Mouse (Mus musculus) telencephalon, adult 2 months (tissue): ENCODE results near the gene Gpr19.

Experiments
- DNase-seq: peaks from one replicate; pipeline ENCODE4 v3.0.0-alpha.2; 2011; ENCODE audit warnings: low read depth, low spot score

Gpr19 gene

GRCm38 (mm10) chr6:134849461-134849860 is 48.9 kb downstream of the Gpr19 start:
- DNase-seq = no peak

DNA sequence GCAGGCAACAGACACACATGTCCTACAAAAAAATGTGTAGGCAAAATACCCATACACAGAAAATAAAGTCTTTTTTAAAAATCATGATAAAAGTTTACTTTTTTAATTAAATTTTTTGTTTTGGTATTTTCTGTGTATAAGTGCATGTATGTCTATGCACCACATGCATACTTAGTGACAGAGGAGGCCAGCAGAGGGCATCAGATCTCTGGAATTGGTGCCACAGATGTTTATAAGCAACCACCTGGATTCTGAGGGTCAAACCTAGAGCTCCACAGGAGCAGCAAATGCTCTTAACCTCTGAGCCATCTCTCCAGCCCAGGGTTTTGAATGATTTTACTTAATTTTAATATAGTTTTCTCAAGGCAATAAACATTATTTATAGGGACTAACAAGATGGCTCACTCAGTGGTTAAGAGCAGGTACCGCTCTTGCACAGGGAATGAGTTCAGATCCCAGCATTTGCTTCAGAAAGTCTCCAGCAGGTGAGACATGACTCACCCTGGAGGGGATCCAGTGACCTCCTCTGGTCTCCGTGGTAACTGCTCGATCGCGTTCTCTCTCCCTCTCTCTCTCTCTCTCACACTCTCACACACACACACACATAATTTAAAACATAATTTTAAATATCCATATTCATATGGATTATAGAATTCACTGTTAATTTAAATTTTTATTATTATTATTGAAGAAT is 50.0 kb downstream of the Gpr19 start:
- DNase-seq = no peak

GRCm38 (mm10) chr6:134847550-134847949 is 50.8 kb downstream of the Gpr19 start:
- DNase-seq = no peak

GRCm38 (mm10) chr6:134846308-134846707 is 52.1 kb downstream of the Gpr19 start:
- DNase-seq = no peak

DNA sequence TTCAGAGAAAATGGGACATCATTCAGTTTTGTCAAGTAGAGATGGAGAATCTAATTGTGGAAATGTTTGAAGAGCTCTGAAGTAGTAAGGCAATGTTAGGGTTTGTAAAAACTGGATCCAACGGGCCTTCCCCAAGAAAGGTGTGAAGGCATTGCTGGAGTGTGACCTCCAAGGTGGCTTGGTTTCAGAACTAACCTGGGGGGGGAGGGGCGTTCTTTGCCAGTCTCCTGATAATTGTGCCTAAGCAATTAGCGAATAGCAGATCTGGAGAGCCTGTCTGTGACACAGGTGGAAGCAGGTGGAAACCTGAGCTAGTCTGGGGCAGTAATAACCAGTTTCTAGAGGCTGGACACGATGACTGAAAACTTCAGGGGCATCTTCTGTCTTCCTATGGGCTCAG is 52.7 kb downstream of the Gpr19 start:
- DNase-seq = no peak

GRCm38 (mm10) chr6:134840346-134840745 is 58.0 kb downstream of the Gpr19 start:
- DNase-seq = no peak

GRCm38 (mm10) chr6:134838111-134838510 is 60.3 kb downstream of the Gpr19 start:
- no peak for DNase-seq

- DNase-seq = no peak
Measured at GRCm38 (mm10) chr6:134834585-134835251, 63.7 kb downstream of the Gpr19 start.

- DNase-seq = no peak
Measured at GRCm38 (mm10) chr6:134830776-134831175, 67.6 kb downstream of the Gpr19 start.

DNA sequence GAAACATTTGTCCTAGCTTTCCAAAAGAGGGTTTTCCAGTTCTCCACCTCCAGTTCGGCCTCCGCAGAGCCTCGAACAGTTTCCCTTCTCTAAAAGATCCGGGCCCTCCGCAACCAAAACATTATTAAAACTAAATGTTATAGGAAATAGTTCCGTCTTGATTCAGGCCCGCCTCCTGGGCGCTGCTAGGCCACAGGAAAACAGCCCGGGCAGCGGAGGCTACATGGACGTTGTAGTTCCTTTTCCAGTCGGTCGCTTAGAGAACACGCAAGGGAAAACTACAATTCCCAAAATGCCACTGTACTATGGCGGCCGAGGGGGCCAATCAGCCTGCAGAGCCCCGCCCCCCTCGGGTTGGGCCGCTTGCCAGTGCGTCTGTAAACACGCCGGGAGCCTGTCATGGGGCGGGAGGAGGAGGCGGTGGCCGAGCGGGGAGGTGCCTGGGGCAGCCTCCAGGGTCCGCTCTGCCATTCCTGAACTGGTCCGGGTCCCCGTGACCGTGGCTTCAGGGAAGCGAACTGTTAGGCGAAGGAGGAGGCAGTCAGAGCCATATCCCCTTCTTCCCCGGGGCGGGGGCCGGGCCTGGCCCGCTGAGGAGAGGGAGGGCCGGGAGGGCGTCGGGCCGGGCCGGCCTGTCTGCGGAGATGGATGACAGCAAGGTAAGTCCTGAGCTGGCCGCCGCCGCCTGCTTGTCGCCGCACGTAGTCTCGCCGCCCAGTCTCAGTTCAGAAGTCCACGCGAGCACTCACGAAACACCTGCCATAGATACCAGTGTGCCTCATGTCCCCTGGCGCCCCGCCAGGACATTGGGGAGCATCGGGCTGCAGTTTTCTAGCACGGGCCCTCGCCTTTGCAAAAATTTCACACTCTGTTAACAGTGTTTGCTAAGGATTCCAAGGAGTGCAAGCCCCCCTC is 68.3 kb downstream of the Gpr19 start, which contains the start of gene Crebl2:
Crebl2 (plus strand) TSS at position 369 of the 915 bp plus-strand sequence.
- DNase-seq = peak; percentile 99

- DNase-seq = no peak
Measured at GRCm38 (mm10) chr6:134822844-134823243, 75.5 kb downstream of the Gpr19 start.

GRCm38 (mm10) chr6:134820411-134820810 is 78.0 kb downstream of the Gpr19 start:
- DNase-seq = no peak

- DNase-seq = no peak
Measured at GRCm38 (mm10) chr6:134819741-134820140, 78.6 kb downstream of the Gpr19 start.
